Mouse (Mus musculus) bone marrow macrophage, adult 2 months (primary cell): ENCODE results near the gene Gm17019. TPM values are rescaled to one million over a fixed set of nuclear protein-coding genes. Genes with fewer than 3 reads are reported as not detected.
"Not testable (repeated sequence)": the region's sequence is repeated elsewhere in the genome, so short reads cannot be mapped to it uniquely, and the experiment has no call there.

ENCODE experiments used
- H3K27ac ChIP-seq: 2 replicates; pipeline ENCODE4 v1.5.1; 2012; ENCODE audit warnings: low read depth, low read length; ENCODE audit not compliant: insufficient read depth
- H3K4me1 ChIP-seq: 2 replicates; pipeline ENCODE4 v1.6.1; 2012; ENCODE audit warnings: low read length; ENCODE audit not compliant: control insufficient read depth, insufficient read depth
- H3K4me3 ChIP-seq: 2 replicates; pipeline ENCODE4 v1.5.1; 2012; ENCODE audit warnings: mild to moderate bottlenecking, low read length, moderate library complexity; ENCODE audit not compliant: insufficient read depth
- polyA plus RNA-seq: library from polyadenylated mRNA; stranded (reverse); fragments of >200 nt; gene quantifications from 2 replicates; pipeline ENCODE4 v1.2.4, GENCODE M21; 2012; ENCODE audit not compliant: missing spikeins, insufficient read depth, insufficient read length

Gm17019 gene
- polyA plus RNA-seq, 1 experiment = not detected

GRCm38 (mm10) chr5:15006288-15006687 is 26.5 kb downstream of the Gm17019 start:
- not testable (repeated sequence) for H3K4me1 ChIP-seq, H3K4me3 ChIP-seq, H3K27ac ChIP-seq

GRCm38 (mm10) chr5:15005584-15005983 is 27.2 kb downstream of the Gm17019 start:
- H3K4me3 ChIP-seq, H3K4me1 ChIP-seq, H3K27ac ChIP-seq: not testable (repeated sequence)

- H3K4me1 ChIP-seq, H3K27ac ChIP-seq, H3K4me3 ChIP-seq: not testable (repeated sequence)
Observed at GRCm38 (mm10) chr5:15004569-15005562, 27.9 kb downstream of the Gm17019 start.

- not testable (repeated sequence) for H3K27ac ChIP-seq, H3K4me1 ChIP-seq, H3K4me3 ChIP-seq
Observed at GRCm38 (mm10) chr5:14998077-14998476, 34.7 kb downstream of the Gm17019 start.

- not testable (repeated sequence) for H3K4me1 ChIP-seq, H3K27ac ChIP-seq, H3K4me3 ChIP-seq
Observed at GRCm38 (mm10) chr5:14997556-14997955, 35.2 kb downstream of the Gm17019 start.

GRCm38 (mm10) chr5:14996670-14997249 is 36.0 kb downstream of the Gm17019 start:
- not testable (repeated sequence) for H3K4me3 ChIP-seq, H3K27ac ChIP-seq, H3K4me1 ChIP-seq

- H3K27ac ChIP-seq, H3K4me3 ChIP-seq, H3K4me1 ChIP-seq: not testable (repeated sequence)
Observed at GRCm38 (mm10) chr5:14994124-14994523, 38.7 kb downstream of the Gm17019 start.

GRCm38 (mm10) chr5:14990375-14991158 is 42.2 kb downstream of the Gm17019 start:
- H3K27ac ChIP-seq, H3K4me1 ChIP-seq, H3K4me3 ChIP-seq: not testable (repeated sequence)

GRCm38 (mm10) chr5:14986649-14987387 is 46.0 kb downstream of the Gm17019 start:
- H3K27ac ChIP-seq, H3K4me1 ChIP-seq, H3K4me3 ChIP-seq: not testable (repeated sequence)

Other genes with a start within 250 kb of the Gm17019 start
- not detected in 2 replicates for gene Gm9758, start 118.1 kb downstream of the Gm17019 start, polyA plus RNA-seq
- not detected in 2 replicates for gene Speer4e, start 94.6 kb downstream of the Gm17019 start, polyA plus RNA-seq
- gene Gm10354, start 54.1 kb downstream of the Gm17019 start, polyA plus RNA-seq = not detected in 2 replicates